Mouse (Mus musculus): ENCODE data around the gene Pard3. TPM values are rescaled to one million over a fixed set of nuclear protein-coding genes. Genes with fewer than 3 reads are reported as not detected.

The Pard3 gene
- polyA plus RNA-seq, 1 experiment = not detected

DNA sequence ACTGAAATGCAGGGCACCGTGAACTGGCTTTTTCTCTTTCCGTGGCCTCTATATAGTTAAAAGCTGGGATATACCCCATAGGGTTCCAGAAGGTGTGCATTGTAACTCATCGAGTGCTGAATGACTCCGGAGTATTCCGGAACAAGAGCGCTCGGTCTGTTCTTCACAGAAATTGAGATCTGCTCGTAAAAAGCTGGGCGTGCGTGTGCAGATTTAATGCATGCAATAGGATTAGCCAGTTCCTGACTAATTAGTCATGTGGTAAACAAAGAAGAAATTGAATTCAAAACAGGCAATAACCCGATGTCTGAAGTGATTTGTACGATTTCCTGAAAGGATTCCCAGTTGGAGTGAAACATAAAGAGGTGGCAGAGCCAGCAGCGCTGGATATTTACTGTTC is 489.1 kb downstream of the Pard3 start:
- TF ChIP-seq POLR2A (IDR thresholded peaks at IDR 0.05; ENCODE audit: insufficient read depth, low read depth, low read length) (no peak), CTCF (IDR thresholded peaks at IDR 0.05; ENCODE audit: insufficient read depth, low read depth, low read length) (no peak)
- Histone ChIP-seq H3K4me3 (ENCODE audit: insufficient read depth, low read depth, low read length) (no peak overlapping the region), H3K27ac (ENCODE audit: insufficient read depth, low read depth, low read length) (no peak overlapping the region), H3K4me1 (ENCODE audit: control insufficient read depth, insufficient read depth, low read length) (0 out of 2 replicates have a peak, but pooled peaks cover 4% of the 10 kb centered on the region)
- 36% methylated on average over 13 of the region's 13 CpGs for WGBS

GRCm38 (mm10) chr8:127553582-127553981 is 489.9 kb downstream of the Pard3 start:
- 0 out of 2 replicates have a peak, but pooled peaks cover 4% of the 10 kb centered on the region for H3K4me1 ChIP-seq (ENCODE audit: control insufficient read depth, insufficient read depth, low read length)
- TF ChIP-seq POLR2A (IDR thresholded peaks at IDR 0.05; ENCODE audit: insufficient read depth, low read depth, low read length) (no peak), CTCF (IDR thresholded peaks at IDR 0.05; ENCODE audit: insufficient read depth, low read depth, low read length) (no peak)
- H3K27ac ChIP-seq (ENCODE audit: insufficient read depth, low read depth, low read length) = no peak overlapping the region
- H3K4me3 ChIP-seq (ENCODE audit: insufficient read depth, low read depth, low read length) = no peak overlapping the region
- 75% methylated on average over 5 of the region's 5 CpGs for WGBS

GRCm38 (mm10) chr8:127555795-127556194 is 492.1 kb downstream of the Pard3 start:
- TF ChIP-seq POLR2A (IDR thresholded peaks at IDR 0.05; ENCODE audit: insufficient read depth, low read depth, low read length) (no peak), CTCF (IDR thresholded peaks at IDR 0.05; ENCODE audit: insufficient read depth, low read depth, low read length) (no peak)
- WGBS = 95% methylated on average over 2 of the region's 2 CpGs
- Histone ChIP-seq H3K4me3 (ENCODE audit: insufficient read depth, low read depth, low read length) (no peak overlapping the region), H3K27ac (ENCODE audit: insufficient read depth, low read depth, low read length) (no peak overlapping the region), H3K4me1 (ENCODE audit: control insufficient read depth, insufficient read depth, low read length) (0 out of 2 replicates have a peak, but pooled peaks cover 4% of the 10 kb centered on the region)

GRCm38 (mm10) chr8:127556964-127557363 is 493.3 kb downstream of the Pard3 start:
- TF ChIP-seq CTCF (IDR thresholded peaks at IDR 0.05; ENCODE audit: insufficient read depth, low read depth, low read length) (no peak), POLR2A (IDR thresholded peaks at IDR 0.05; ENCODE audit: insufficient read depth, low read depth, low read length) (no peak)
- no peak overlapping the region for H3K4me3 ChIP-seq (ENCODE audit: insufficient read depth, low read depth, low read length)
- WGBS = 70% methylated on average over 11 of the region's 11 CpGs
- H3K27ac ChIP-seq (ENCODE audit: insufficient read depth, low read depth, low read length) = no peak overlapping the region
- 0 out of 2 replicates have a peak, but pooled peaks cover 4% of the 10 kb centered on the region for H3K4me1 ChIP-seq (ENCODE audit: control insufficient read depth, insufficient read depth, low read length)

GRCm38 (mm10) chr8:127557566-127557965 is 493.9 kb downstream of the Pard3 start:
- Histone ChIP-seq H3K4me3 (ENCODE audit: insufficient read depth, low read depth, low read length) (no peak overlapping the region), H3K27ac (ENCODE audit: insufficient read depth, low read depth, low read length) (no peak overlapping the region), H3K4me1 (ENCODE audit: control insufficient read depth, insufficient read depth, low read length) (no peaks in the 10 kb centered on the region)
- TF ChIP-seq POLR2A (IDR thresholded peaks at IDR 0.05; ENCODE audit: insufficient read depth, low read depth, low read length) (no peak), CTCF (IDR thresholded peaks at IDR 0.05; ENCODE audit: insufficient read depth, low read depth, low read length) (no peak)

DNA sequence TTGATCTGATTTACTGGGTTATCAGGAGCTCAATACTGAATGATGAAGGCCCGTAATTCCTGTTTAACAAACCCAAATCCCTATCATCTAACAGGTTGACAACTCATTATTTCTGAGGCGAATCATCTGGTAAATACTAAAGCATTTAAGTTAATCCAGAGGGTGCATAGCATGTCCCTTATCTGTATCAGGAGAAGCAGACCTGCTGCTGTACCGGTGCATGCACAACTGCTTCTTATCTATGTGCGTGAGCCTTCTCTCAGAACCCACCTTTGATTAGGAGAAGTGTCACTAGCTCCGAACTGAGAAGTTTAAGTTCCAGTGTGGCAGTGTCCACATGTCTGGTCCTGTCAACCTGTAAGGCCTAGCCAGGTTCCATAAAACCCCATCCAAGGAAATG is 499.9 kb downstream of the Pard3 start:
- TF ChIP-seq POLR2A (IDR thresholded peaks at IDR 0.05; ENCODE audit: insufficient read depth, low read depth, low read length) (no peak), CTCF (IDR thresholded peaks at IDR 0.05; ENCODE audit: insufficient read depth, low read depth, low read length) (no peak)
- 98% methylated on average over 5 of the region's 5 CpGs for WGBS
- Histone ChIP-seq H3K4me1 (ENCODE audit: control insufficient read depth, insufficient read depth, low read length) (no peaks in the 10 kb centered on the region), H3K4me3 (ENCODE audit: insufficient read depth, low read depth, low read length) (no peak overlapping the region), H3K27ac (ENCODE audit: insufficient read depth, low read depth, low read length) (no peak overlapping the region)

DNA sequence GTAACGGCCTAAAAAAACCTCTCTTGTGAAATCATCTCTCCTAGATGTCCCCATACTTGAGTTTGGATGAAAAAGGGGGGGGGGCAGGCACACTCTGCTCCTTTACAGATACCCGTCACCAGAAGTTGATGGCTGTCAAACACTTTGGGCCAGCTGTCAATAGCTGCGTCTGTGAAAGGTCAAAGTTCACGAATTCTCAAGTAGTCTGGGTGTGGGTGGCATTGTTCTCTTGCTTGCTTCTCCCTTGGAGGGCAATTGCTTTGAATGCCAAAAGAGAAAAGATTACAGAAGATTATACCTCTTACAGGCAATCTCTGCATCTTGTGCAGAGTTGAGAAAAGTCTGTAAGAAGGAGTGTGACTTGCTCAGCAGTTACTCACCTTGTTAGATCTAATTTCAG is 500.7 kb downstream of the Pard3 start:
- 58% methylated on average over 4 of the region's 4 CpGs for WGBS
- TF ChIP-seq POLR2A (IDR thresholded peaks at IDR 0.05; ENCODE audit: insufficient read depth, low read depth, low read length) (no peak), CTCF (IDR thresholded peaks at IDR 0.05; ENCODE audit: insufficient read depth, low read depth, low read length) (no peak)

DNA sequence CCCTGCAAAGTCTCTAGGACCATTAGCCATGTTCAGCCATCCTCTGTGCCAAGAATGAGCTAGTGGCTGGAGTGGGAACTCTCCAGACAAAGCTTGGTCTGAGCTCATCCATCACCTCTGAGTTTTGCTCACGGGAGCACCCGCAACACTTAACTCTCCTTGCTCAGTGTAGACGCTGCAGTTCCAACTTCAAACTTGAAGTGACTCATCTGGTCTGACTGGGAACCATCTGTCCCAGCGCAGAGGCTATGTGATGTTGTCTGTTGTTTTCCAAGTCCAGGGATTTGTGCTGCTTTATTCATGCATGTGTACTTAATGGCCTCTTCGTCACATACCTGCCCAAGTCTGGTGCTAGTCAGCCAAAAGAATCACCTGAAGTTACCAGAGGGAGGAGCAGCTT is 505.5 kb downstream of the Pard3 start:
- H3K4me3 ChIP-seq (ENCODE audit: insufficient read depth, low read depth, low read length) = no peak overlapping the region
- WGBS = 88% methylated on average over 5 of the region's 5 CpGs
- H3K4me1 ChIP-seq (ENCODE audit: control insufficient read depth, insufficient read depth, low read length) = no peaks in the 10 kb centered on the region
- H3K27ac ChIP-seq (ENCODE audit: insufficient read depth, low read depth, low read length) = no peak overlapping the region
- no peak for TF ChIP-seq POLR2A (IDR thresholded peaks at IDR 0.05; ENCODE audit: insufficient read depth, low read depth, low read length)
- no peak for TF ChIP-seq CTCF (IDR thresholded peaks at IDR 0.05; ENCODE audit: insufficient read depth, low read depth, low read length)

More for the DNA sequence above, 500.7 kb downstream of the Pard3 start:
- H3K27ac ChIP-seq (ENCODE audit: insufficient read depth, low read depth, low read length) = no peak overlapping the region
- H3K4me3 ChIP-seq (ENCODE audit: insufficient read depth, low read depth, low read length) = no peak overlapping the region
- H3K4me1 ChIP-seq (ENCODE audit: control insufficient read depth, insufficient read depth, low read length) = no peaks in the 10 kb centered on the region

DNA sequence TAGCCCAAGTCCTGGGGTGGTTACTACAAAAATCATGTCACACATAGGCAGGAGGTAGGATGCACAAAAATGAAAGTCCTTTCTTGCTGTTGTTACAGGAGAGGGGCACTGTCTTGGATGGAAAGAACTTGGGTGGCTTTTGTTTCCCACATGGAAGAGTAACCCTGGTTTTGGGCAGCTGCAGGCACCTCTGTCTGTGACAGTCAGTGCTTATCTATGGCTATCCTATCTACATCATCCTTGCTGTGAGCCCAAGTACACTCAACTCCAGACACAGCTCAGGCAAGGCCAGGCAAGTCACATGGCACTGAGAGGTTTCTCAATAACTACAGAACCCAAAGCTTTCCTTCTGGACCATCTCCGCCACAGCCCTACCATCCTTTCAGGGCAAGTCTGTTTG is 506.8 kb downstream of the Pard3 start:
- WGBS = 100% methylated on average over 1 of the region's 1 CpGs
- no peak for TF ChIP-seq CTCF (IDR thresholded peaks at IDR 0.05; ENCODE audit: insufficient read depth, low read depth, low read length)
- TF ChIP-seq POLR2A (IDR thresholded peaks at IDR 0.05; ENCODE audit: insufficient read depth, low read depth, low read length) = no peak
- no peak overlapping the region for H3K27ac ChIP-seq (ENCODE audit: insufficient read depth, low read depth, low read length)
- no peaks in the 10 kb centered on the region for H3K4me1 ChIP-seq (ENCODE audit: control insufficient read depth, insufficient read depth, low read length)
- H3K4me3 ChIP-seq (ENCODE audit: insufficient read depth, low read depth, low read length) = no peak overlapping the region

DNA sequence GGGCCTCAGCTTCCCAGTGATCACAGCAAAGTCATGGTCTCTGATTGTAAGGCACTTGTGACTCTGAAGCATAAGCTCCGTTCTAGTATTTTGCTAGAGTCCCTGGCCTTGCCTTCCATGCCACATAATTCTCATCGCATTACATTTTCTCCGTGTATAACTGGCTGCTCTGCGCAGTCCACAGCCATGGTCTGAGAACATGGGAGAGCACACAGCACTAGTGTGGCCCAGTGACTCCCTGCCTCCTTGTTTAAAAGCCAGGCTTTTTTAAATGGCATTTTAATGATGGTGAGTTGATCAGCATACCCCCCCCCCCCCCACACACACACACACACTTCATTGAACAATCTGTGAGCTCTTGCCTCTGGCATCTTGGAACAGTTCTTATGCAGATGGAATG is 508.8 kb downstream of the Pard3 start:
- H3K4me1 ChIP-seq (ENCODE audit: control insufficient read depth, insufficient read depth, low read length) = no peaks in the 10 kb centered on the region
- no peak overlapping the region for H3K4me3 ChIP-seq (ENCODE audit: insufficient read depth, low read depth, low read length)
- H3K27ac ChIP-seq (ENCODE audit: insufficient read depth, low read depth, low read length) = no peak overlapping the region
- 83% methylated on average over 4 of the region's 4 CpGs for WGBS
- TF ChIP-seq POLR2A (IDR thresholded peaks at IDR 0.05; ENCODE audit: insufficient read depth, low read depth, low read length) = no peak
- no peak for TF ChIP-seq CTCF (IDR thresholded peaks at IDR 0.05; ENCODE audit: insufficient read depth, low read depth, low read length)
